Mouse (Mus musculus) CD8-positive naive resting alpha-beta T cell, adult 2 months (primary cell): ENCODE measurements around the gene Col1a2.
A peak's percentile ranks its signal among the peaks of the same experiment; 100 is the strongest.

Experiments used
- DNase-seq, 2 experiments: peaks; one replicate each; pipeline ENCODE4 v3.0.0; 2022; ENCODE audit warnings: low read depth in 2 of 2, low spot score in 2 of 2

Gene Col1a2

DNA sequence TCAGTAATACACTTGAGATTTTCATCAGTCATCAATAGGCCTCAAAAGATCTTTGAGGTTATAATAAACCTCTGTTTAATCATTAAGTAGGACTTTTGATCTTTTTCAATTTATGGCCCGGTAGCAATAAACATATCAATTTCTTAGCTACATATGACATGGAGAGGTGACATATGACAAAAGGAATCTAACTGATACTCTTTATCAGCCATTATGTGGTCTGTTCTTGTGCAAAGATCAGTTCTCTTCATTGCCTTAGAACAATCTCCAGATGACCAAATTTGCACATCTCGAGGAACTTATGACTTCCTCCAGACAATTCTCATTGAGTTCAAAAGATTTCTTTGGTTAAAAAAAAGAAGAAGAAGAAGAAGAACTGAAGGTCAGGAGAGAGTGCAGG, 10.1 kb downstream of the Col1a2 start:
- DNase-seq = no peak

DNA sequence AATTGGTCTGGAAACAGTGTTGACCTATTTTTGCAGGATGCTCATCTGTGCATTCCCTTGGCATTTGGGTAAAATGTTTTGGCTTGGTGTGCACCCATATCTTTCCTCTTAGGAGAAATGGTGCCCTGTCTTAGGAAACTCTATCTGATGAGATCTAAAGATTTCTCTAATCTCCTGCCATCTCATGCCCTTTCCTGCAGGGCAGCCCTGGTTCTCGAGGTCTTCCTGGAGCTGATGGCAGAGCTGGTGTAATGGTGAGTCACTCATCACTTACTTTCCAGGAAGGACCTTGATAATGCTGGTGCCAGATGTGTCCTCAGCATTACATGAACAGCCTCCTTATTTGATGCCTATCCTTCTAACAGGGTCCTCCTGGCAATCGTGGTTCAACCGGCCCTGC, 16.4 kb downstream of the Col1a2 start:
- DNase-seq = no peak

DNA sequence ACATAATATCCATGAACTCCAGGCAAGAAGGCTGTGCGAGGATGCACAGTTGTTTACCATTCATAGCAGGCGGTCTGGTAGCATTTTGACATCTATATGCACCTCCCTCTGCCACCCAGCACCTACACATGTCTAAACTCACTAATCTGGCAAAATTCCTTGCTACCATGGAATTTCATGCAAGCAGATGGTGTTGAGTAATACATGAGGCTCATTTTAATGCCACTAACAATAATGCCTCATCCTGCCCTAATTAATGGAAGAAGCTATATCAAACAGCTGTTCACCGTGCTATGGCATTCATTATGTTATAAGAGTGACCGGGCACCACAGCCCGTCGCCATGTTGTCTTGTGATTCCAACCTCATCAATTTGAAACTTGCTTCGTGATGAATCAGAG, 23.8 kb downstream of the Col1a2 start:
- DNase-seq = no peak

DNA sequence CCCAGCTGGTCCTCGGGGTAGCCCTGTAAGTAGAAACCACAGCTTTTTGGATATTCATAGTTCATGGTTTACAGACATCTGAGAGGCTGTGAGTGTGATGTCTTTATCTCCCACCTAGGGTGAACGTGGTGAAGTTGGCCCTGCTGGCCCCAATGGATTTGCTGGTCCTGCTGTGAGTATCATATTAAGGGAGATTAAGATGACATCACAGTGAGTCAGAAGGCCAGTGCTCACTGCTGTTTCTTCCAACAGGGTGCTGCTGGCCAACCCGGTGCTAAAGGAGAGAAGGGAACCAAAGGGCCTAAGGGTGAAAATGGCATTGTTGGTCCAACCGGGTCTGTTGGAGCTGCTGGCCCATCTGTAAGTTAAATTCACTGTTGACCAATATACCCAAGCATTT, 26.4 kb downstream of the Col1a2 start:
- no peak for DNase-seq

DNA sequence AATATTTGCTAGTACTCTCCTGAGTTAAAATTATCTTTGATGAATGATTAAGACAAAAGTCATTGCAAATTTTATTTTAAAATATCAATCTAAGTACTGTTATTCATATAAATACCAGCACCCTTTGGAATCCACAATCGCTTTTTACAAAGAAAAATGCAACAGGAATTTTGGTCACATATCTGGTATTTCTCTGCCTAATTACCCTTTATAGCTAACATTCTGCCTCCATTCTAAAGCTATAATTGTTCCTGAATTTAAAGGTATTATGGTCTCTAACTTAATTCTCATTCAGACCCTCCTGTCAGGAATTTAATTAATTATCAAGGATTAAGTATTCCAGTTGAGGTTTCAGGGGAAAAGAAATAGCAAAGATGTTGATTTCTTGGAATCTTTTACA, 28.3 kb downstream of the Col1a2 start:
- DNase-seq = no peak

DNA sequence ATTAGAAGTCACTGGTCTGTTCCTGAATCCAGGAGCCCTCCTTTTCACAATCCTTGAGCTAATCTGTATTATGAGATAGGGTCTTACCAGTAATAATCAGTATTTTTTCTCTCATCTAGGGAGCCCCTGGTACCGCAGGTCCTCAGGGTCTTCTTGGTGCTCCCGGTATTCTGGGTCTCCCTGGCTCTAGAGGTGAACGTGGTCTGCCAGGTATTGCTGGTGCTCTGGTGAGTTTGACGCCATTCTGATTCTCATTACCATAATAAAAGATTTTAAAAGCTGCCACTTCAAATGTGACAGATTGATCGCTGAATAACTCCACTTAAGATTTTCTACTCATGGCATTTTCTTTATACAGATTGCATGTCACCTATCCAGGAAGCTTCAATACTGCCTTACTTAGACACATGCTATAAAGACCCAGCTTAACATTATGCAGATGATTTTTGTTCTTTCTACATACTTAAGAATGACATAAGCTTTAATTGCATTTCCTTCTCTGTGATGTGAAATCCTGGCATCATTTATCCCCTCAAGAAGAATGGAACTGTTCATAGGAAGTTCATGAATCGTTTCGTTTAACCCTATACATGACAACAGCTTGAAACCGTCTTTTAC, 30.0 kb downstream of the Col1a2 start:
- DNase-seq = no peak

DNA sequence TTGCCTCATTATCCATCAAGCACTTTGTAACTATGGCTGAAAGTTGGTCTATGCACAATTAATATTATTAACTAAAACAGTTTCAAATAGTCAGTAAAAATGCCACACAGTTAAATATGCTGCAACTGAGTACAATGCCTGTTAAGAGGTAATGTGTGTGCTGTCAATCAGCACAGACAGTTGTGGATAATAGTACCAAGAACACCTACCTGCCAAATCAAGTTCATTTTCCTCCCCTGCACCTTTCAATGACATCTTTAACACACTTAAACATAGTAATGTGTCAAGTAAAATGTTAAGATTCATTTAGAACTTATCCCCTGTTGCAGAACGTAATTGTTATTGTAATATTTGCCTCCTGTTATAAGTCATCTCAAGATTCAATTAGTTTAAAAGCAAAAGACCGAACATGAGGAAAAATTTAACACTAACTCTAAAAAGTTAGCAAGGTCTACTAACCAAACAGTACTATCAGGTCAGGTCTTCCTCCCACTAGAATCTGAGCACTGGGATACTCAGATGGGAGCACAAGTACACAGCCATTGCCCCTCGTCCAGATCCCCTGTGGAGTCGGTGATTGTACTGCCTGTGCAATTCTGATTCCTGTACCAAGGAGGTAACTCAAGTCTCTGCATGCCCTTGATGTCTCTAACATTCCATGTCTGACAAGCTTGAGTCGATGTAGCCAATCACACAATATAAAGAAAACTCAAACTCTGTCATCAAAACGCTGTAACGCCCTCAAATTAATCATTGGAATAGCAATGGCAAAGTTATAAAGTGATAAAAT, 37.5 kb downstream of the Col1a2 start:
- no peak for DNase-seq

DNA sequence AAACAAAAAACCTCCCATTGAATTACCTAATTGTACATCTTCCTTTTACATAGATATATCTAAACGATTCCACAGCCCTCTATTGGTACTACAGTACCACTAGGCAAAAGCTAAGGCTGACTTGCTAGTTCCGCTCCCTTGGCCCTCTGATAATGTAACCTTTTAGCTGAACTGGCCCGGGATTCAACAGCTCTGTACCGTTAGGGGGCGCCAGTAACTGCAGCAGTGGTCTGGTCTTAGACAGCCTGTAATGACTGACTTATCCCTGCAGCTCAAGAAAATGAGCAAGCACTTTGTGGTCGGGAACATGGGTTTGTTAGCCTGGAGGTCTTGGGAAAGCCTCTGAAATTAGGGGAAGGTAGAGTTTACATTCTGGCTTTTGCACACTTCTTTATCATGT, 39.9 kb downstream of the Col1a2 start:
- no peak for DNase-seq

DNA sequence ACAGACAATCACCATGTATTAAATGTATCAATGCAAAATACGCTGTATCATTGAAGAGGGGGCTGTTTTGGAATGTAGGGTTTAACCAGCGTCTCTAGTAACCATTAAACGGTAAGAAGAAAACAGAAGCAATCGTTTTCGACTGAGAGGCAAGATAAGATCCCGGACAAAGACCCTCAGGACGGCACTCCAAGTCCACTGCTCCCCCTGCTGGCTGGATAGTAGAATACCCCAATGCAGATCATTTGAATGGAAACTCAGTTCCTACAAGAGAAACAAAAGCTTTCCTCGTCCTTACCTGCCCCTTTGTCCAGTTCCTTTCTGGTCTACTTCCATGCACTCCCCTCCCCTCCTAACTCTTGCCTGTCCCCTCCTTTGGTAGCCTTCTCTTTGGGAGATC, 41.1 kb downstream of the Col1a2 start:
- DNase-seq = peak; percentile 17 to 35

DNA sequence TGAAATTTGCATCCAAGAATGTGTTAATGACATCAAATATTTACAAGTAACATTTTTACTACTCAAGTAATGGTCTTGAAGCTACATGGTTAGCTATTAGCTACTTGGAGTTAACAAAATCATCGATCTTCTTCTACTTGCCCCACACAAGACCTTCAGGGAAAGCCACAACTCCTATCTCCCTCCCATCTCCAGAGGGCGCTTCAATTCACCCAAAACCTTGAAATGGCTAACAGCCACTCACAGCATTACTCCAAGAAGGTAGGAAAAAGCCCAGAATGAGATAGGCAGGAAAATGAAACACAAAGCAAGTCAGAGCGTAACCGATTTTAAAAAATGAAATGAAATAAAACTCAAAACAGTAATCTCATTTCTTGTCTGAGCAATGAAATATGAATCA, 44.3 kb downstream of the Col1a2 start:
- DNase-seq = no peak

DNA sequence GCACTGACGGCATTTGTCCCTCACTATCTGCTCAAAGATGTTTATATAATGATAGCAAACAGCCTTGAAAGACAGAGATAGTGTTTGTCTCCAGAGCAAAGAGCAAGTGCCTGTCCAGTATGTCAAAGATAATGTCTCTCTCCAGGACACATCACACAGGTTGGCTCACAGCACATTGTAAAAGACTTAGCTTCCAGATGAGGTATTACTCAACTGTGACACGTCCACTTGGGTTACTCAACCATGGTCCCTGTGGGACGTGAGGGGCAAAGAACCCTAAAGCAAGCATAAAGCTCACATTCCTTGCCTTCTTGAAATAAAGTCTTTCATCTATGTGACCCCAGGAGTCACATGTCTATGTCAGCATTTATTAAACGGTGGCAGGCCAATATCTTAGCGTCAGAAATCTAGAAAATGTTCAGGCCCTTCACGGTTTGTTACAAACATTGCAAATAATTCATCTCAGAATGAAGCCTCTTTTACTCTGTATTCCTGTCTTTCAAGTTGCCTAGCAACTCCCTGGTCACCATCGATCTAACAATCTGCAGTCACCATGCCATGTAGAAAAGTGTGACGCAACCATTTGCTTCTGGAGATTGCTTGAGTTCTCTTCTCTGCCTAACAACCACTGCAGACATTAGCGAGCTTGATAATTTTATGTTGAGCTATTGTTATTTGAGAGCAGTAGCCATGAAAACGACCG, 45.4 kb downstream of the Col1a2 start:
- DNase-seq = no peak

DNA sequence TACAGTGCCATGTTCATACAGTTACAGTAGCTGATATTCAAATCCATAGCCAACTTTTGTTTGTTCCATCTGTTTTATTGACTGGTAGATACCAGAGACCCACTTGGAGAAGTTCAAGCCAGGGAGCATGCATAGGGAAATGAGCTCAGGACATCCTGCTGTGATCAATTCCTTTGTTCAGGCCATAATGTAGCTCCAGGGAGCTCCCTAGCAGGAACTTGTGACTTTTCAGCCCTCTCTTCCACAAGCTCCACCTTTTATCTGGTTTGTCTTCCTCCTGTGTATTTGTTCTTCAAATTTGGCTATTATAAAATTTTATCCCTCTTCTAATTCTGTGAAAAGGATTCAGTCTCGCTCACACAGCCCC, 45.9 kb downstream of the Col1a2 start:
- no peak for DNase-seq

DNA sequence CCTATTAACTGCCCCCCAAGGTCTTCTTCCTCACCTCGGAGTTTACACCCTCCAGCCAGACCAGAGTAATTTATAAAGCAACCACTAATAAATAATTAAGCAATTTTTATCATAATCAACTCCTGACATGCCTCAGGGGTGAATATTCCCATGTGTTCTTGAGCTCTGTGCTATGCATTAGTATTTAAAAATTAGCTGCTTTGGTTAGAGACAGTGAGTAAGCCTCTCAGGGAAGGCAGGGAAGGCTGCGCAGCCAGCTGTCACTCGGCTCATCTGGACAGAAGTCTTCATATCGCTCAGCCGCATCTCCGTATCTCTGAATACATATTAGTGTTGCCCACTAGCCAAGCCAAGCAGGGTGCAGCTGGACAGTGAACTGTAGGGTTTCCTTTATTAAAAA, 50.8 kb downstream of the Col1a2 start:
- no peak for DNase-seq

DNA sequence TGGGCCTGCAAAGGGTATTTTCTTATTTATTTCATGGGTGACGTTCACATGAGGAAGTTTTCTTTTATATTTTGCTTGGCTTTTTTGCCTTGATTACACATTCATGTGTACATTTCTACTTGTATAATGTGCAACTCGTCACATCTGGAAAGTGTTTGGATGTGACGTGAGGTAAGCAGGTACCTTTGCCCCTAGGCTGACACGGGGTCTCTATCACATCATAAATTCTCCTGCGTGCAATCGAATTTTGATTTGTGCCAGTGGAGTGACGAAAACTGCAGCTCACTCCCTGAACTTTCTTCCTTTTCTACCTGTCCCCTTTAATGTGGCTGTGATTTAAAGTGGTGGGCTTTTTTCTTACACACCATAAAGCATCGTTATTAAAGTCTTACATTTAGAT, 52.5 kb downstream of the Col1a2 start:
- DNase-seq = no peak

DNA sequence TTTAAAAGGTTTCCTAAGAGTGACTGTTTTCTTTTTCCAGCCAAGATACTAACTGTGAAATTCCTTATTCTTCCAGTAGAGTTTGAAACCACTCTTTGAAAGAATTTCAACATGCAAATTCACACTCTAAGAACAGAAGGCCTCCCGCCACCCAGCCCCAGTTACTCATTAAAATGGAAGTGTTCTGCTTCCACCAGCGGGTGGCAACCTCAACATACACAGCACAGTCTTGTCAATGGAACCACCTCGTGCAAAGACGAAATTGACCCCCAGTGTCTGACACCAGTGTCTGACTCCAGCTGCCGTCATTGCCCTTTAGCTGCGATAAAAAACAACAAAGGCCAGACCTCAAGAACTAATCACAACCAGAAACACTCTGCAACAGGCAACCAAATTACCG, 53.1 kb downstream of the Col1a2 start:
- no peak for DNase-seq

DNA sequence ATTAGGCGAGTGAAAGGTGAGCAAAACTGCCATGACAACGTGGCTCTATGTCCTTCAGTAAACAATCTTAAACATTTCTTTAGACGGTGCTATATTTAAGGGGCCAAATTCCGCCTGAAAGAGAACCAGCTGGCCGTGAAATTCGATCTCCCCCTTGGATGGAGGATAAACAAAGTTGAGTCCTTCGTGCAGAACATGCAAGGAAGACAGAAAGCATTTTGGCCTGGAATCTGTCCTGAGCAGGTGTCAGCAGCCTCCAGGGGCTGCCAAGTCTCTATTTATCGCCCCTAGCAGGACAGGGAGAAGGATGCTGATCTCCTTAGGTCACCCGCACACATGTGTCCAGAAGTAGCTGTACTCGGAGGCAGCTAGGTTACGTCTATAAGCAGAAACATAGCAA, 56.5 kb downstream of the Col1a2 start:
- DNase-seq = no peak

DNA sequence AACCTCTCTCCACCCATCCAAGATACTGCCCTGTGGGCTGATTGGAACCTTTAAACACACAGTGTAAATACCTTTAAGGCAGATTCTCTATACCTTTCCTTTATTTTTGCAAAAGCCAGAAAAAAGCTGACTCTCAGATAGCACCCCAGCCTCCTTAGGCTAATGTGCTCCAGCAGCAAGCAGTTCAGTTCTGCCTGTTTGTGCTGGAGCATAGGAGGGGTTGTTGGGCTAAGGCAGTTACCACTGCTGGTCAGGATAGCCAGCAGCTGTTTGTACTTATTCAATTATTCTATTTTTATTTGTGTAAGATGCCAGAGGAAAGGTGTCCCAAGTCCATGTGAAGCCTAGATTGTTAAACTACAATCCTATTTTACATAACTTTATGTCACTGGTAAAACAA, 57.0 kb downstream of the Col1a2 start:
- no peak for DNase-seq

DNA sequence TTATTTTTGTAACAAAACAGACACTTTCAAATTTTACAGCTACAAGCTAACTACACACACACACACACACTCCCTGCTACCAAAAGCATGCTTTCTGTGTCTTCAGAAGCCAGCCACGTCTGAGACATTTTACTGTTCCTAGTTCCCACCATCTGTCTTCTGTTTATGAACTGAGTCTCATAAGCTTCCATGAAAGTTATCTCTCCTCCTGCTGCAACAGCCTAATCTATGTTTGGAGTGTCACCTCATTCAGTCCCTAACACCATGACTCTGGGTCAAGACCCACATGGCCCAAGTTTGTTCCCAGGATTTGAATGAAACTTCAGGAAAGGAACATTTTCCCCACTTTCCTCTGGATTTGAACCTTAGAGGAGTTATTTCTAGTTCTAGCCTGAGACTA, 57.8 kb downstream of the Col1a2 start:
- DNase-seq = no peak

DNA sequence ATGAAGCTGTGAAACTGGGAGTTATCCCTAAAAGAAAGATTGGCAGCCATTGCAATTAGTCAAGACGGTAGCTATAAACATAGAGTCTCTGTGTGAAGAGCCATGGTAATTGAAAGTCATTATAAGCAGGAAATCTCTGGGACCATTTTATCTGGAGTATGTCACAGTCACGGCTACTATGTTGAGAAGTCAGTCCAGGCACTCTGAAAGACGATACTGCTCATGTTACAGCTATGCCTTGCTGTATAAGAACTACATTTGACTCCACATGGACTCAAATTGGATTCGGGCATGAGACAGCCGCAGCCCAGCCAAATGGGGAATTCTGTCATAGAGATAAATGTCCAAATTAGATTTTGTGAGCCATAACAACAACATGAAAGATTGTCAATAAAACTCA, 58.9 kb downstream of the Col1a2 start:
- DNase-seq = no peak

DNA sequence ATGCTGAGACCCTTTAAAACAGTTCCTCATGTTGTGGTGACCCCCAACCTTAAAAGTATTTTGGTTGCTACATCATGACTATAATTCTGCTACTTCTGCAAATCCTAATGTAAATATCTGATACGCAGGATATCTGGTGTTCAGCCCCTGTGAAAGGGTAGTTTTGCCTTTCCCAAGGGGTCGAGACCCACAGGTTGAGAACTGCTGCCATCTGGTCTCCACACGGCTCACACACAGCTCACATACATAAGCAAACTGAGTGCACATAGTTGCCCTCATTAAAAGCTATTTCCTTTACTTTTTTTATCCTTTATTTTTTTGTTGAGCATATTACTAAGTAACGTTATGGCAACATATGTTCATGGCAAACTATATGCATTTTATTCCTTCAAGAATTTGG, 65.8 kb downstream of the Col1a2 start:
- DNase-seq = no peak

DNA sequence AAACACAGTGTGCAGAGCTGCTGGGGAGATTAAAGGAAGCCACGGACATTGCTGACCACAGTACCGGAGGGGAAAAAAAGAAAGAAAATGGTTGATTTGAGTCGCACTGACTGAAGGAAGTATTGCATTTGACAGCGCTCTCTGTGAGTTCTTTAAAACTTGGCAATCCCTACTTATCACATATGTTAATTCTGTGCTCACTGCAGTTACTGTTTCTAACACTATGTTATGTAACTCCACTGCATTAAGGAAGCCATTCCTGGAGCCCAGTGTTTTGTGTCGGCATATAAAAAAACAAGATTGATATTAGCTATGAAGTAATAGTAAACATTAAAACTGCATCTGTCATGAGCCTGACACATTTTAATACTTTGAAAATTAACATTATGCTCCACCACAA, 73.1 kb downstream of the Col1a2 start:
- no peak for DNase-seq

DNA sequence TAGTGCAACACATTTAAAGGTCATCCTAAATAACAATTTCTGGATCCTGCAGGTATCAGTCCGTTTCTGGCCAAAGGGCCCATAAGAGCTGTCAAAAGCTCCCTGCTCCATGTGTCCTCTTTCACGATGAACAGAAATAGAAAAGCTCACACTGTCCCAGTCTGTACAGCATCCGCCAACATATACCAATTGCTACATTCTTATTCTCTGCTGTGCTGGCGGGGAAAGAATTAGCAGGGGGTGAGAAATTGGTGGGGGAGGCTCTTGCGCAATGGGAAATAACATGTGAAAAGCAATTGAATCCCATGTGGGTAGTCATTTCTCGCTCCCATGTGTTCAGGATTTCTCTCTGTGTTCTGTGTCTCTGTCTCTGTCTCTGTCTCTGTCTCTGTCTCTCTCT, 73.7 kb downstream of the Col1a2 start:
- no peak for DNase-seq

DNA sequence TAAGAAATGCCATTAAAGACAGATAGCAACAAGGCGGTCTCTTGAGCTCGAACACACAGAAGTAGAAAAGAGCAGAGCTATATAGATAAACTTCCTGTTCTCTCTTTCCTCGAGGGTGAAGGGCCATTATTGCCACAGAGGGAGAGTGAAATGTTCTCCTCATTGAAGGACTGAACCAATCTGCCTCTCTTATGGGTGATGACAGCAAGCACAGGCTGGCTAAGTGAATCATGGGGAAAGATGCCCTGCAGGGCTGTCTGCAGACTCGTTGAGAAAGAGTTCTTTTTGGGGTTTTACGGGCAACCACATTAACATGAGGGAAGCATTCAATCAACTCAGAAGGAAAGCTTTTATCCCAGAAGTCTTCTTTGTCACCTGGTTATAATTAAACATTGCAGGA, 75.0 kb downstream of the Col1a2 start:
- no peak for DNase-seq
